Mouse (Mus musculus): ENCODE data around the gene Bud31.
"Not testable (repeated sequence)": the region's sequence is repeated elsewhere in the genome, so short reads cannot be mapped to it uniquely, and the experiment has no call there.

The Bud31 gene

DNA sequence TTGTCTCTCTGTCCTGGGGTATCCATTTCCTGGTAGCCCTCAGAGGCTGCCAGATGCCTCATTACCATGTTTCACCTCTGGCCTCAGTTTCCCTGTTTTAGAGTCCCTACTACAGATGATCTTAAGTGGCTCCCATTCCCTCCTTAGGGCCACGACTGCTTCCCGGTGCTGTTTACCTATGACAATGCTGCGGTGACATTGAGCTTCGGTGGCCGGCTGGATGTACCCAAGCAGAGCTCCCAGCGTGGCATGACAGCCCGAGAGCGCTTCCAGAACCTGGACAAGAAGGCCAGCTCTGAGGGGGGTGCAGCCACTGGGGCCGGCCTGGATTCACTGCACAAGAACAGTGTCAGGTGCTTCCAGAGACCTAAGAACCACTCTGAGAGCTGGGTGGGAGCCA is 13.6 kb upstream of the Bud31 start:
- no peak for DNase-seq (ENCODE audit: low read depth, low spot score)

DNA sequence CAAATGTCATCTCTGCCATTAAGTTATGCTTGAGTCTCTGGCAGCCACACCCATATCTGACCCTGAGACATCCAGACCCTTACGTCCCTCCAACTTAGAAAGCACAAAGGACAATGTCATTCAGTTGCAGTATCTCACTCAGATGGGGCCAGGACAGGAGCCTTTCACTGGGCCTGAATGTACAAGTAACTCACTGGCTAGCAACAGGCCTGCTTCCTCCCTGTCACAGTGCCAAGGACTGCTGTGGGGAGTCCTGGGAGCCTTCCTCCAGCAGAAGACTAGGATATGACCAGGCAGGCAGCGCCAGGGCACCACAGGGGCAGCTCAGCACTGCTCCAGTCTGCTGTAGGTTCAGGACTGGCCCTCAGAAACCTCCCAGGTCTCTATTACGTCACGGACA is 11.0 kb upstream of the Bud31 start:
- DNase-seq (ENCODE audit: low read depth, low spot score), result no peak

DNA sequence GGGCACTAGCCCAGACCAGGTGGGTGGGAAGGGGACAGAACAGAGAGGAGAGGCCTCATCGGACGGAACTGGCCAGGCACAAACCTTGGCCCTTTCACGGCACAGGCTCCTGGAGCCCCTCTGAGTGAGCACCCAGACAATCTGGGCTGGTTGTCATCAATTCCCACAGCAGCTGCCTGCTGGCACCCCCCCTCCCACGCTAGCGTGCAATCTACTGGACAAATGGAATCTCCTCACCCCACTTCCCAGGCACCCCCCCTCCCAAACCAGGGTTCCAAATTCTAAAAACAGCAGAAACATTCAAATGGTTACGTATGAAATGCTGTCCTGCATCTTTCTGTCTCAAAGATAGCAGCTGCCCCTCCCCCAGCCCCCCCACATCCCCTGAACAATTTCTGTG is 10.4 kb upstream of the Bud31 start:
- DNase-seq (ENCODE audit: low read depth, low spot score), result not testable (repeated sequence)

DNA sequence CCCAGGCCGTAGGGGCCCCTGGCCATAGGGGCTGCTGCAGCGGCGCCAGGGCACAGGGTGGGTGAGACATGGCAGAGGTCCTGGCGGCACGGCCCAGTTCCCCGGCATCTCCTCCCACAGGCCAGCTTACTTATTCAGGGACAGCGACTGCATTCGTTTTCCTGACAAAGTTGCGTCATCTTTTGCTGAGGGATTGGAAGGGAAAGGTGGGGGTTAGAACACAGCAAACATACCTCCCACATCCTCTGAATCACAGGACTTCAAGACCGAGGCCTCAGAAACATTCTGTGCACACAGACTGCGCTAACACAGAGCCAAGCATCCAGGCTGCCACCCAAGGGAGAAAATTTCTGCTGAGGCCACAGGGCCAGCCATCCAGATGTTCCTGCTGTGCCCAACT is 10.0 kb upstream of the Bud31 start:
- no peak for DNase-seq (ENCODE audit: low read depth, low spot score)

DNA sequence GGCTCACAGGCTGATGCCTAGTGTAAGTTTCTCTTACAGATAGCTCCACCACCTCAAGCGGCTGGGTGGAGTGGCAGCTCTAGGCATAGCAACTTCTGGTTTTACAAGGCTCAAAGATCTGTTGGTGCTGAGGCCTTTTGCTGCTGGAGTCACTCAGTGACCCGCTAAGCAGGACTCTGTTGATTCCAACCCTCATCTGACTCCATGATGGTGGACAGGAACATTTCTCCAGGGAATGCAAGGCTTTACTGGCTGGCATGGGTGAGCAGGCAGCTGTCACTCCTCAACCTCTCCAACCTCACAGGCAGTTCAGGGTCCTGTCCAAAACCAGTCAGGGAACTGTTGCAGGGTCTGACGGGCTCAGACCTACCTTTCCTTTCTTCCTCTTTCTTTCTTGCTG is 9.2 kb upstream of the Bud31 start:
- no peak for DNase-seq (ENCODE audit: low read depth, low spot score)

DNA sequence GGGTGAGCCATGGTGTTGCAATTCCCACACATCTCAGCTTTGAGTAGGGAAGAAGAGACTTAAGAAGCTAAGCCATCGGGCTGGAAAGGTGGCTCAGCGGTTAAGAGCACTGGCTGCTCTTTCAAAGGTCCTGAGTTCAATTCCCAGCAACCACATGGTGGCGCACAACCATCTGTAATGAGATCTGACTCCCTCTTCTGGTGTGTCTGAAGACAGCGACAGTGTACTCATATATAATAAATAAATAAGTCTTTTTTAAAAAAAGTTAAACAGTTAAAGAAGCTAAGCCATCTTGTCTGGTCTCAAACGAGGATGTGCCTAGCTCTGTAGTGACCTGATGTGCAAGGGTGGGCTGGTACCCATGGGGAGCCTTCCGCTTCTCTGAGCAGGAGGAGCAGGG is 6.9 kb upstream of the Bud31 start:
- DNase-seq (ENCODE audit: low read depth, low spot score), result not testable (repeated sequence)

DNA sequence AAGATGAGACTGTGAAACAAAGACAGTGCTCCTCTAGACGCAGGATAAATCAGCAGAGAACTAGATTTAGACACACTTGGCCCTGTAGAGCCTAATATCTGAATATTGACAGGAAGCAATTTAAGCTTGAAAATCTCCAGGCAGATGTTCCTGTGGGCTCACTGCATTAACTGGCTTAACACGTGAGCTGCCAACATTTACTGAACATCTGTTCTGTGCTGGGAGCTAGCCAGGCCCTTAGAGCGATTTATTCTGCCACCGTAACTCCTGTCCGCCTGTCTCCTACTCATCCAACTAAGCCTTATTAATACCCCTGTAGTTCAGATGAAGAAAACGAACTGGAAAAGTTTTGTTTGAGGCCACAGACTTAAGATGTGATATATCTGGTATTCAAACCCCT is 1.3 kb upstream of the Bud31 start:
- no peak for DNase-seq (ENCODE audit: low read depth, low spot score)

DNA sequence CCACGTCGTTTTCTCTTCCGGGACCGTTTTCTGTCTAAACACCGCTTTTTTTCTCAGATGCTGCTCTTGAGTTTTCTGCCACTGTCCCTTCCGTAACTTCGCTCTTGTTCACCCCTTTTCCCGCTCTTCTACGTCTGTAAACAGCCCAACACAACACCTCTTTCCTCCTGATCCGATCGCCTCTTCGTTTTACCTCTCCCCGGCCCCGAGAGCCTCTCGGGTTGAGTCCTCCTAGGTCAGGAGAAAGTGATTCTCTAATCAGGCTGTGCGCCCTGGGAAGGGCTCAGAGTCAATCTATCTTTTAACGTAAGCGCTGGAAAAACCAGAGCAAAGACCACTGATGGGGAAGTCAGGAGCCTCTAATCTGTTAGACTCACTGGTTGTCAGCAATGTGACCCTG is 449 bp downstream of the Bud31 start:
- DNase-seq (ENCODE audit: low read depth, low spot score), result no peak

DNA sequence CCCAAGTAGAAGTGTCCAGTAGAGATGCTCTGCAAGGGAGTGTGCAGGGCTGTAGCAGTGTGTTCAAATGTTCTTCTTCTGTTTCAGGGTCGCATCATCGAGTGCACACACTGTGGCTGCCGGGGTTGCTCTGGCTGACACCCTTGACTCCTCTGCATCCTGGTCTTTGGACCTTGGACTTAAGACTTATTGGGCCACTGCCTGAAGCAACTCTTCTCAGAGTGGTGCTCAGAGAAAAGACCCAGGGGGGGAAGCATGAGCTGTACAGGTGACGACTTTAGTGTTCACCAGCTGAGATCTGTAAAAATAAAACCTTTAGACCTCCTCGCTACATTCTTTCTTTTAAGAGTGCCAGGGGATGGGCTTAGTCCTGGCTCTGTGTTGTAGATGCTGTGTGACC is 7.6 kb downstream of the Bud31 start:
- no peak for DNase-seq (ENCODE audit: low read depth, low spot score)

DNA sequence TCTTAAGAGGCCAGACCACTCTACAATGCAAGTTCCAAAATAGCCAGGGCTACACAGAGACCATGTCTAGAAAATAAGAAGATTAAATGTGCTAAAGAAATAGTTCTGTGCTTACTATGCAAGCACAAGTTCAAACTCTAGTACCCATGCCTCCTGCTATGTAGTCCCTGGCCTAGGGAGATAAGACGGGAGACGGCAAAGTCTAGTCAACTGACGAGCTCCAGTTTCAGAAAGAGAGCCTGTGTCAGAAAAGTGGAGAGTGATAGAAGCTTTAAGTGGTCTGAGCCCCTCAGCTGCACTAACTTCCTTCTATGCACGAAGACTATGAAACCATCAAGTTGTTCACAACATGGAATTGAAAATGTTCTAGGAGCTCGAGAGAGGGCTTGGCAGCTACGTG is 9.1 kb downstream of the Bud31 start:
- DNase-seq (ENCODE audit: low read depth, low spot score), result no peak

DNA sequence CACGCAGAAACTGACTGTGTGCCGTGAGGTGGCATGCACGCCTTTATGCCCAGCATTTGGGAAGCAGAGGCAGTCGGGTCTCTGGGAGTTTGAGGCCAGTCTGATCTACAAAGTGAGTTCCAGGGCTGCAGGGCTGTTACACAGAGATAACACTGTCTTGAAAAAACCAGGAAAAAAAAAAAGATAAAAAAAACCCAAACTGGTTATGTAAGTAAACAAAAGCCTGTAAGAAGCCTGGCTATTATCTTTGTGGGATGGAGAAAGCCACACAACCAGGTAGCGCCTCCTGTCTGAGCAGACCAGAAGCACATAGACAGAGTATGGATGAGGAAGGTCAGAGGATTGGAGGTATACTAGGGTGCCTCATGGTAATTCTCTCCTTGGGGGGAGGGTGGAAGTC is 12.5 kb downstream of the Bud31 start:
- no peak for DNase-seq (ENCODE audit: low read depth, low spot score)

DNA sequence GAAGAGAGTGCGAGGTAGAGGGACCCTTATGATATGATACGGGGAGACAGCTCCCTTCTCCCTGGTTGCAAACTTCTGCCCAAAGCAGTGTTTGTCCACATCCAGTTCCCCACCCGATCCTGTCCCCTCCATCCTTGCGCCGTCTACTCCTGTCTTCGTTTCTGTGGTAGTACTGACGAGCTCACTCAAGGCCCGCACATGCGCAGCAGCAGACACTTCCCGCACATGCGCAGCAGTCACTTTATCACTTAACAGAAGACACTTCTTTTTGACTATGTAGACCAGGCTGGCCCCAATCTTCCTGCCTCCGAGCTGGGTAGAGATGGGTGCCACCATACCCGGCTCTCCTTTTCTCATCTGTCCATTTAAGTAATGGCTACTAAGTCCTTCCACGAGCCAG is 21.2 kb downstream of the Bud31 start:
- peak; percentile 80 for DNase-seq (ENCODE audit: low read depth, low spot score)

DNA sequence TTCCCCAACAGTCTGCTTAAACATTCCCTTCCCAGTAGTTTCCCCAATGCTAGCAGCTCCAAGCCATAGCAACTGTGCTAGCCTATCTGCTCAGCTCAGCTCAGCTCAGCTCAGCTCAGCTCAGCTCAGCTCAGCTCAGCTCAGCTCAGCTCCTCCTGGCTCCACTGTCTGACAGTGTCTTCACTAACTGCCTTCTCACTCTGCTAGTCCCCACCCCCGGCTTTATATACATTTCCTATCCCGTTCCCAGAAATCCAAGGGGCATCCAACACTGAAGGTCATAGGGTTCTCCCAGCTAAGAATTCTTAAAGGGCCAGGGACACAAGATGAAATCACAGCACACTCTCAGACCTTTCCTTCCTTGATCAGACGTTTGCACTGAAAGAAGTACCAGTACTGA is 24.5 kb downstream of the Bud31 start:
- DNase-seq (ENCODE audit: low read depth, low spot score), result peak; percentile 76

DNA sequence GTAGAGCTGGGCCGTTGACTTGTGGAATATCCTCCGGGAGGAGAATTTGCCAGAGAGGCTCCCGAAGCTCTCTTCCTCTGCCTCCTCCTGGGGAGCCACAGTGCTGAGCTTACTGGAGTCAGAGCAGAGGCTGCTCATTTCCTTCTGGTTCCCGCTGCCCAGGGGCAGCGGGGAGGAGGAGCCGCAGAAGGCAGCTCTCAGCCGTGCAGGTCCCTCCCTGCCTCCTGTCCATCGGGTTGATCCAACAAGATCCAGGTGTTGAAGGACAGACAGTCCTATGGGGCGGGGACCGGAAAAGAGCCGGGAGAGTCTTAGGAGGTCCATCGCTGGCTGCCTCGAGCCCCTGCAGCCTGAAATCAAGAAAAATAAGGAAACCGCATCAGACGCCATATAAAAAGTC is 25.0 kb downstream of the Bud31 start:
- DNase-seq (ENCODE audit: low read depth, low spot score), result no peak

DNA sequence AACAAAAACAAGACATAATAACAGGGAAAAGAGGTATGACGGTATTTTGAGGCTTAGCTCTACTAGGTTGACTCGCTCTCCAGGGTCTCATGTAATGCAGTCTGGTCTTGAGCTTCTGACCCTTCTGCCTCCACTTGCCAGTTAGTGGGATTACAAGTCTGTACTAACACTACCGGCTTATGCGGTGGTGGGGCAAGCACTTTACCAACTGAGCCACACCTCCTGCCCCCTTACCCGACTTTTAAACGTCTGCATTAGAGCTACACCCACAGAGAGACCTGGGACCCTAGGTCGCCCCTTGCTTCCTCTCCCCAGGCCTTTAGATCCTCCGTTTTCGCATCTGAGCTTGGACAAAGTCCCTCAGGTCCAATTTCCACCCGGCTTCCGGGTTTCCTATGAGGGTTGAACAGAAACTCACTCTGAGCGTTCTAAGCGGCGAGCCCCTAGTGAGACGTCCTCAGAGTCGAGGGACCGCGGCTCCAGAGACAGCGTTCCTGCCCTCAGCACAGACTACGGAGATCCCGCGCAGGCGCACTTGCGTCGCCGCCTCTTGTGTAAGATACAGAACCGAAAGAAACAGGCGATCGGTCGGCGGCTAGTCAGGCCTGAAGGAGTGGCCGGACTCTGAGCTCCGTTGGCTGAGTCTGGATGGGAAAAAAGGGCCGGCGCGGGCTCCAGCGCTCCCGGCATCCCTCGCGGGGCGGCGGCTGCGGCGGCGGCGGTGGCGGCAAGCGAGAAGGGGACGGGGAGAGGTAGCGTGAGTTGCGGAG is 26.6 kb downstream of the Bud31 start, which contains the start of the genes Ptcd1 and Cpsf4:
Gene Ptcd1, minus strand, starts transcription at position 573 of the 770 bp plus-strand sequence.
Gene Cpsf4, plus strand, starts transcription at position 678 of the 770 bp plus-strand sequence.
- DNase-seq (ENCODE audit: low read depth, low spot score), result peak; percentile 99

DNA sequence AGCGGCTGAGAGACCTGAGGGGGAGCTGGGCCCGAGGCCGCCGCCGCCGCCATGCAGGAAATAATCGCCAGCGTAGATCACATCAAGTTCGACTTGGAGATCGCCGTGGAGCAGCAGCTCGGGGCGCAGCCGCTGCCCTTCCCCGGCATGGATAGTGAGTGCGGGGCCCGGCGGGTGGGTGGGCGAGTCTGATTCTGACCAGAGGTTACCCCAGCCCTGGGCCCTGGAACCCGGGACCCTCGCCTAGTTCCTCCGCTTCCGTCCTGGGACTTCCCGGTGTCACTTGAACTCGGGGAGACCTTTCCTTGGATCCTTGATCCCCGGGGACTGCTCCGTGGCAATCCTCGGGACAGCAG is 27.1 kb downstream of the Bud31 start:
- DNase-seq (ENCODE audit: low read depth, low spot score), result no peak

DNA sequence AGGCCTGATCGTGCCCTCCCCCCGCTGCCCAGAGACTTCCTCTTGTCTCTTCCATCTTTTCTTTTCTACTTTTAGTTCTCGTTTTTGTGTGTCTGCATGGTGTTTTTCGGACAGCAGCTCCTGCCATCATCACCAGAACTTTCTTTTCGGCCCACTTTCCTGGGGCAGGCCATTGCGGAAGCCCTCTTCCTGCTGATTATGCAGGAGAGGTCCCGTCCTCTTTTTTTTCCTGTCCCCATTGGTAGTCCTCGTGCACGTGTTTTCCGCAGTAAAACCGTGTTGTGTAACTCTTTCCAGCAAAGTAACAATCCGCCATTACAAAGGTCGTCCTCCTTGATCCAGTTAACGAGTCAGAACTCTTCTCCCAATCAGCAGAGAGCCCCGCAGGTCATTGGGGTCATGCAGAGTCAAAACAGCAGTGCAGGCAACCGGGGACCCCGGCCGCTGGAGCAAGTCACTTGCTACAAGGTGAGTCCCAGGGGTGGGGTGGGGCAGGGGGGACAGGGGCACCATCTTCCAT is 38.4 kb downstream of the Bud31 start:
- DNase-seq (ENCODE audit: low read depth, low spot score), result no peak

DNA sequence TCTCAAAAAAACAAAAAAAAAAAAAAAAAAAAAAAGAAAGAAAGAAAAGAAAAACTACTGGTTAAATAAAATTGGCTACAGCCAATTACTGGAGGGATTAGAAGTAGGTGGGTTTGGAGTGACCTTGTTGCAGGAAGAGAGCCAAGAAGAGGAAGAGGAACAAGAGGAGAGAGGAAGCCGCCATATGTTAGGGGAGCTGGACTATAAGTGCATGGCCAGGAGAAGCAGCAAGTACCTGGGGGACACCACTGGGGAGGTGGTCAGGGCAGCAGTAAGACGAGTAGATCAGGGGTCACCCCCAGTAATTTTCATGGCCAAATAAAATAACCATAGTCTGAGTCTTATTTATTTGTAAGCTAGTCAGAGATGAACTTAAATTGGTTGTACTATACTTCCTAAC is 45.1 kb downstream of the Bud31 start:
- DNase-seq (ENCODE audit: low read depth, low spot score), result no peak

DNA sequence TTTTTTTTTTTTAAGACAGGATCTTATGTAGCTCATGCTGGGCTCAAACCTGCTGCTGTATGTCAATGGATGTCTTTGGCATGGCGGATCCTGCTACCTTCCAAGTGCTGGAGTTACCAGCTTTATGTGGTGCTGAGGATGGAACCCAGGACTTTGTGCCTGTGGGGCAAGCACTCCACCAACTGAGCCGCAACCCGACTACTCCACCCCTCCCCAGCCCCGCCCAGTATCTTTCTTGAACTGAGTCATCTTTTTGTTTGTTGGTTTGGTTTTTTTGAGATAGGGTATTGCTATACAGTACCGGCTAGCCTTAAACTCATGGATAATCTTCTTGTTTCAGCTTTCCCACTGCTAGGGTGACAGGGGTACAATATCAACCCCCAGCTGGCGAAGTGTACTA is 49.3 kb downstream of the Bud31 start:
- no peak for DNase-seq (ENCODE audit: low read depth, low spot score)

DNA sequence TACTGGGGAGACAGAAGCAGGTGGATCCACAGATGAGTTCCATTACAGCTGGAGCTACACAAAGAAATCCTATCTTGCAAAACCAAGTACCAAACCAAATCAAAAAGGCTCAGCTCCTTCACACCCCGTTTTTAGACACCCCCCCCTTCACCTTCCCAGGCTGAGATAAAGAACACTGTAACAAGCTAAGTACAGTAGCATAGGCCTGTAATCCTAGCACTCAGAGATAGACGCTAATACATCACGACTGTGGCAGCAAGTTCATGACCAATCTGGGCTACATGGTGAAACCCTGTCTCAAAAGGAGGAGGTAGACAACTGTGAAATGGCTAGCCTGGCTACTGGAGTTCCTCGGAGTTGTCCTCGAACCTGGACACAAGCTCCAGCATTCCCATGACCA is 50.2 kb downstream of the Bud31 start:
- no peak for DNase-seq (ENCODE audit: low read depth, low spot score)

DNA sequence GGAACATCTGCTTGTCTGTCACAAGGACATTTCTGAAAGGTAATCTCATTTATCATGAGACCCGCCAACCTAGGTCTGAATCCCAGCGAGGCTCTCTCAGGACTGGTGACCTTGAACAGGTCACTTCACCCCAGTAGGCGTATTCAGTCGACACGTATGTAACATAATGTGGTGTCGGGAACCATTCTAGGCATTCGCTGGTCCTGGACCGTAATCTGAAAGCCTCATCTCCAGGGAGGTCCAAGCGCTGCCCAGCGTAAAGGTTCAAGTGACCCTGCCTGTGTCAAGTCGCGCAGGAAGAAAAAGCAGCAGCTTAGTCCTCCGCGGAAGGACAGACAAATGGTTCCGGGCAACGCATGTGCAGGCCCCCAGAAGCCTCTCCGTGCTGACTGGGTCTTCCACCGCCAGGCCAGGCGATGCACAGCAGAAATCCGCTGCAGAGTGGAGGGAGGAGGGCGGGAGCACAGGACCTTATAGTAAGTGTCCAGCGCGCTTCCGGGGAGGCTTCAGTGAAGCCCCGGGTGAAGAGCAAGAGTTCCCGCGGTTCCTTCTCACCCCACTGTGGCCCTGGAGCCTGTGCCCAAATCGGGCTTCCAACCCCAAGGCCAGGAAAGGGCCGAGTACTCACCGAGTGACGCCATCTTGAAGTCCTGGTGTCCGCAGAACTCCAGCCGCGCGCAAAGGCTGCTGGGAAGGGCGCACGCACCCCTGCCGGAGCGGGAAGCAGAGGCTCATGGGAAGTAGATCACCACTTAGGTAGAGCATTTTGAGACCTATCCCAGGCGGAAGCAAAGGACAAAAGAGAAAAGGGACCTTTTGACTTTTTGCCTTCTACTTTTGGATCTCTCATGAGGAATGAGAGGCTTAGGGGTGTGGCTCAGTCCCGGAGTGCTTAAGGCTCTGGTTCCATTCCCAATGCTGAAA is 51.0 kb downstream of the Bud31 start:
- DNase-seq (ENCODE audit: low read depth, low spot score), result peak; percentile 98

DNA sequence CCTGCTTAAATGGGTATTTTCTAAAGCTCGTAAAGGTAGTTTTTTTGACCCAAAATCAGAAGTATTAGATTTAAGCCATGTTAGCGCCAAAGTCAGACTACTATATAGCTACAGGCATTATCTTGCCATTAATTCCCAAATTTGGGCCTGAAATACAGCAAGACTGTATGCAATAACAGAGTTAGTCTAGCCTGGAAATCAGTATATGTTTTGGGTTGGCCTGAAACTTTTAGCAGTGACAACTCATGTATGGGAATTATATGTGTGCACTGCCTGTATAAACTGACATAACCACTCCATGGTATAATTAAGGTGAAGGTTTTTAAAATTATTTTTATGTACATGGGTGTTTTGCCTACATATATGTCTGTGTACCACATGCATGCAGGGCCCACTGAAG is 51.8 kb downstream of the Bud31 start, which contains the start of gene Atp5j2:
Gene Atp5j2, minus strand, starts transcription at position 101 of the 400 bp plus-strand sequence.
- no peak for DNase-seq (ENCODE audit: low read depth, low spot score)

Data from R1 (cell line).